Comparison of ENCODE assay signal across 8 mouse cellular contexts in the genomic region with DNA sequence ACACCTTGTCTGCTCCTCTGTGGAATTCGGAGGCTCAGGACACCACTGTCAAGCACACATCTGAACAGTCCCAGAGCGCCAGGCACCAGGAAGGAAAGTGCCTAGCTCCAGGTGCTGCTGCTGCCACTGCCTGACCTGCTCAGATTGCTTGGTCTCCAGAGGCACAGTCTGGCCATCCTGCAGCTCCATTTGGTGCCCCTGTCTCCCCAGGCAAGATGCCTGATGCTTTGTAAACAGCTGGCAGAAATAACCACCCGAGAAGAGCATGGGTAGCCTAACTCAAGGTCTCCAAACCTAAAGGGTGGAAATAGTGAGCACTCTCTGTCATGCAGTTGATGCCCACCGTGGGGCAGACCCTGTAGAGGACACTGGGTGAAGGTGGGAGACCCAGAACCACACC. TPM values are rescaled to one million over a fixed set of nuclear protein-coding genes. Genes with fewer than 3 reads are reported as not detected.
DNase-seq lines count a peak whose midpoint lies in the region; ATAC-seq and TF ChIP-seq lines count a peak whose summit lies in the region.

No protein-coding gene starts in this region.

- DNase-seq in heart, adult 11 months = peak; percentile 91
- no peak for DNase-seq in heart, postnatal 36 days
- no peak for DNase-seq in T-cell, adult 2 months (ENCODE audit: low spot score)
- no peak for DNase-seq in layer of hippocampus, adult 8-10 months (ENCODE audit: low spot score in 2 of 2)
- no peak for DNase-seq in embryo, embryonic 9.5 days (ENCODE audit: extremely low spot score)

- H3K9ac ChIP-seq in forebrain, embryonic 13.5 days = peak overlapping the region; percentile 90
- H3K9ac ChIP-seq in liver, embryonic 12.5 days = peak overlapping the region; percentile 87

- peaks cover 31% of the 10 kb centered on the region for H3K36me3 ChIP-seq in C2C12 (ENCODE audit: control insufficient read depth, insufficient read depth)
- peaks cover 38% of the 10 kb centered on the region for H3K36me3 ChIP-seq in forebrain, embryonic 13.5 days (ENCODE audit: poor library complexity, severe bottlenecking)
- peaks cover 39% of the 10 kb centered on the region for H3K36me3 ChIP-seq in liver, embryonic 12.5 days

- peak overlapping the region; percentile 99 for H3K4me2 ChIP-seq in forebrain, embryonic 13.5 days
- H3K4me2 ChIP-seq in liver, embryonic 12.5 days = peak overlapping the region; percentile 92

- ATAC-seq in forebrain, embryonic 13.5 days = no peak
- ATAC-seq in liver, embryonic 12.5 days = peak; percentile 13; the same call in 1 of the 2 replicates

- H3K79me2 ChIP-seq in C2C12 (ENCODE audit: control insufficient read depth, insufficient read depth) = peaks cover 28% of the 10 kb centered on the region

- 0 out of 2 replicates have a peak overlapping the region, but pooled peaks have one; percentile 17 for H3K27ac ChIP-seq in forebrain, embryonic 13.5 days
- H3K27ac ChIP-seq in liver, embryonic 12.5 days = peak overlapping the region; percentile 75; the same call in 1 of the 2 replicates

- peaks cover 4% of the 10 kb centered on the region for H3K79me3 ChIP-seq in C2C12 (ENCODE audit: low read depth)

- no peaks in the 10 kb centered on the region for H3K9me3 ChIP-seq in forebrain, embryonic 13.5 days (replicated peaks)
- H3K9me3 ChIP-seq in liver, embryonic 12.5 days (replicated peaks) = no peaks in the 10 kb centered on the region

- H3ac ChIP-seq in C2C12 (ENCODE audit: control insufficient read depth, insufficient read length, low read depth) = peak overlapping the region; percentile 90

- 32% methylated on average over 4 of the region's 4 CpGs for WGBS in forebrain, embryonic 13.5 days
- 16% methylated on average over 4 of the region's 4 CpGs for WGBS in liver, embryonic 12.5 days (ENCODE audit: insufficient replicate concordance)

- H3K4me1 ChIP-seq in forebrain, embryonic 13.5 days = peaks cover 37% of the 10 kb centered on the region
- peaks cover 42% of the 10 kb centered on the region for H3K4me1 ChIP-seq in liver, embryonic 12.5 days

- H3K4me3 ChIP-seq in C2C12 (ENCODE audit: insufficient read depth, poor library complexity, severe bottlenecking) = peak overlapping the region; percentile 93
- peak overlapping the region; percentile 88 for H3K4me3 ChIP-seq in forebrain, embryonic 13.5 days
- H3K4me3 ChIP-seq in liver, embryonic 12.5 days = peak overlapping the region; percentile 92

- intact Hi-C loops in heart, postnatal 36 days (cut with DNase I) = loop anchor here (5.0 kb wide), 1 partner anchor 173 kb away; a partner anchor contains a TSS

- H3K27me3 ChIP-seq in C2C12 (ENCODE audit: control insufficient read depth, insufficient read depth, insufficient read length) = no peaks in the 10 kb centered on the region
- no peaks in the 10 kb centered on the region for H3K27me3 ChIP-seq in forebrain, embryonic 13.5 days
- H3K27me3 ChIP-seq in liver, embryonic 12.5 days (replicated peaks) = no peaks in the 10 kb centered on the region

- no peak for TF ChIP-seq CTCF in C2C12 (IDR thresholded peaks at IDR 0.05; ENCODE audit: control insufficient read depth, insufficient read depth, insufficient read length)

TF ChIP-seq in C2C12, 6 proteins besides CTCF, POLR2A, EP300 and RAD21:
- TF ChIP-seq USF1 (IDR thresholded peaks at IDR 0.05; ENCODE audit: low read depth) (no peak), FOSL1 (IDR thresholded peaks at IDR 0.05; ENCODE audit: insufficient read depth, low read length, poor library complexity, severe bottlenecking) (no peak), MYOD1 (IDR thresholded peaks at IDR 0.05; ENCODE audit: control insufficient read depth, insufficient read length, low read depth) (no peak), MAX (IDR thresholded peaks at IDR 0.05) (no peak), MYOG (IDR thresholded peaks at IDR 0.05; ENCODE audit: control insufficient read depth, extremely low read depth, insufficient read length) (no peak)

RNA-seq across cellular contexts. Expression of a gene that starts 1.1 kb away (rescaled TPM):
- total RNA-seq in heart, postnatal 36 days (2021) = 10 to 100 TPM; 27.9 TPM
- 64.9 TPM for polyA plus RNA-seq in C2C12 (2012; fragmentation: generic; extraction: Trizol)
- 91.9 and 103 TPM in 2 replicates for polyA plus RNA-seq in forebrain, embryonic 13.5 days (2015; fragmentation: Nextera tagmentation; extraction: Ambion mirVana)
- polyA plus RNA-seq in liver, embryonic 12.5 days (2016; fragmentation: Nextera tagmentation; extraction: Ambion mirVana) = 45.9 and 48.6 TPM in 2 replicates
- total RNA-seq in layer of hippocampus, adult 8-10 months (2022) = 10 to 100 TPM; 31.5 to 39.5 (median 37.3) TPM

RNA-seq across cellular contexts. Expression of a gene that starts 28.2 kb away (rescaled TPM):
- total RNA-seq in heart, postnatal 36 days (2021) = 10 to 100 TPM in 1 of 2 experiments, 1 to 10 TPM in 1; 4.4 to 12.0 TPM
- polyA plus RNA-seq in C2C12 (2012; fragmentation: generic; extraction: Trizol) = 41.5 TPM
- 14.2 and 15.0 TPM in 2 replicates for polyA plus RNA-seq in forebrain, embryonic 13.5 days (2015; fragmentation: Nextera tagmentation; extraction: Ambion mirVana)
- 6.2 and 7.0 TPM in 2 replicates for polyA plus RNA-seq in liver, embryonic 12.5 days (2016; fragmentation: Nextera tagmentation; extraction: Ambion mirVana)
- total RNA-seq in layer of hippocampus, adult 8-10 months (2022) = 100 to 1,000 TPM; 170 to 244 (median 215) TPM
